ENCODE assay signal across 8 mouse cellular contexts in genomic region chr9:57836581-57837170, GRCm38 (mm10). TPM values are rescaled to one million over a fixed set of nuclear protein-coding genes. Genes with fewer than 3 reads are reported as not detected.
A peak's percentile ranks its signal among the peaks of the same experiment; 100 is the strongest.
DNase-seq lines count a peak whose midpoint lies in the region; ATAC-seq lines count a peak whose summit lies in the region.

TSS of gene Arid3b (minus strand) at chr9:57836793.

- no peaks in the 10 kb centered on the region for H3K9me3 ChIP-seq in intestine, embryonic 14.5 days (ENCODE audit: control insufficient read depth, low read length)

- DNase-seq in adrenal gland, adult (ENCODE audit: inconsistent age in 2 of 2, low spot score in 1 of 2): peak; percentile 94 to 96
- DNase-seq in embryo, embryonic 10.5 days (ENCODE audit: low spot score): peak; percentile 99
- DNase-seq in gastrocnemius, postnatal 14 days: peak; percentile 92
- peak; percentile 91 for DNase-seq in intestine, embryonic 14.5 days (ENCODE audit: low spot score)
- peak; percentile 92 to 95 for DNase-seq in left cerebral cortex, postnatal 14 days (ENCODE audit: low spot score in 2 of 2)
- peak; percentile 97 for DNase-seq in mesoderm, embryonic 11.5 days (ENCODE audit: low read depth, low spot score)
- DNase-seq in right cerebral cortex, postnatal 36 days (ENCODE audit: low spot score in 2 of 2): peak; percentile 89 to 95
- DNase-seq in yolk sac, embryonic 10.5 days (ENCODE audit: low spot score): peak; percentile 97

- H3K4me1 ChIP-seq in intestine, embryonic 14.5 days (replicated peaks; ENCODE audit: control insufficient read depth, insufficient read depth, low read length): peaks cover 12% of the 10 kb centered on the region

- peak within 1 kb of the TSS; percentile 66 for H3K4me2 ChIP-seq in intestine, embryonic 14.5 days (ENCODE audit: low read length)

- peak; percentile 100 for ATAC-seq in intestine, embryonic 14.5 days (replicated peaks; ENCODE audit: low FRiP score, low TSS enrichment, low read depth)

- WGBS in intestine, embryonic 14.5 days: under 1% methylated on average over 44 of the region's 45 CpGs

- peak within 1 kb of the TSS; percentile 77 for H3K4me3 ChIP-seq in intestine, embryonic 14.5 days (ENCODE audit: low read depth, low read length)

- no peak within 1 kb of the TSS for H3K27ac ChIP-seq in intestine, embryonic 14.5 days (ENCODE audit: low read depth)

- H3K27me3 ChIP-seq in intestine, embryonic 14.5 days (replicated peaks; ENCODE audit: control insufficient read depth, insufficient read depth, low read length): peaks cover 25% of the 10 kb centered on the region; the same call in 1 of the 2 replicates

- H3K9ac ChIP-seq in intestine, embryonic 14.5 days (ENCODE audit: low read length): peak within 1 kb of the TSS; percentile 58

- no peaks in the 10 kb centered on the region for H3K36me3 ChIP-seq in intestine, embryonic 14.5 days (ENCODE audit: control insufficient read depth, insufficient read depth, low read length)

- intact Hi-C loops in gastrocnemius, postnatal 14 days (cut with DNase I; ENCODE audit: low total_unique reads): loop anchor here (10.0 kb wide), 1 partner anchor 62 kb away; no protein-coding TSS in a partner anchor
- intact Hi-C loops in left cerebral cortex, postnatal 14 days (cut with DNase I): loop anchor here (5.0 kb wide), 1 partner anchor 76 kb away; the partner anchor contains the start of gene Ubl7

RNA-seq across cellular contexts. Expression of gene Arid3b, which starts in this region (rescaled TPM):
- 1 to 10 TPM; 1.2 to 2.0 TPM for total RNA-seq in gastrocnemius, postnatal 14 days (2021)
- polyA plus RNA-seq in intestine, embryonic 14.5 days (2014; fragmentation: Nextera tagmentation; extraction: Ambion mirVana): 7.3 and 8.4 TPM in 2 replicates
- total RNA-seq in left cerebral cortex, postnatal 14 days (2021): 10 to 100 TPM in 1 of 2 experiments, 1 to 10 TPM in 1; 9.6 to 10.7 TPM
